Mouse (Mus musculus) kidney, adult 2 months (tissue): Measurements from ENCODE around the gene Slc39a2.
"Not testable (repeated sequence)": the region's sequence is repeated elsewhere in the genome, so short reads cannot be mapped to it uniquely, and the experiment has no call there.

Experiments used
- CTCF ChIP-seq: fragments of 200-500 bp; conservative IDR thresholded peaks from 2 replicates; pipeline ENCODE4 v1.5.1; 2011; ENCODE audit warnings: low read depth, mild to moderate bottlenecking, control low read depth, low read length, moderate library complexity, mixed read lengths; ENCODE audit not compliant: insufficient read depth, insufficient read length
- POLR2A ChIP-seq: fragments of 200-500 bp; IDR thresholded peaks from one replicate; pipeline ENCODE4 v1.6.1; 2011; ENCODE audit warnings: low read depth, low read length, control low read depth

DNA sequence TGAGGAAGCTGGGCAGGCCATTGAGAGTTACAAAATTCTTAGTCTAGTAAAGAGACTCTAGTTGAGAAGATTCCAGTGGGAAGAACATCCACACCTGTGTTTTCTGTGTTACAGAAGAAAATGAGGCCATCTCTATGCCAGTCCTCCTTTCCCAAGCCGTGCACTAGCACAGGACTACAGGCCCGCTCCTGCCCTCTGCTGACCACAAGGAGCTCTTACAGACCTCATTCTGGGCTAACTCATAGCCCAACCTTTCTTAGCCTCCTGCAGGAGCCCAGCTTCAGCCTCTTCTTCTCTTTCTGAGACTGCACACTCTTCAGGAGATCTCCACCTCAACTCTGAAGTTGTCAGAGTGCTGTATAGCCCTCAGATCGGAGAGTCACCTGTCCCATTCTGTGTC, 41.7 kb upstream of the Slc39a2 start:
- TF ChIP-seq CTCF, POLR2A: not testable (repeated sequence)
